ENCODE assay signal across 8 mouse cellular contexts in genomic region chr1:170644255-170645205, GRCm38 (mm10). TPM values are rescaled to one million over a fixed set of nuclear protein-coding genes. Genes with fewer than 3 reads are reported as not detected.
A peak's percentile ranks its signal among the peaks of the same experiment; 100 is the strongest.
DNase-seq lines count a peak whose midpoint lies in the region; ATAC-seq and TF ChIP-seq lines count a peak whose summit lies in the region.

Olfml2b (plus strand) TSS chr1:170644532.

- peak within 1 kb of the TSS; percentile 78 for H3K27ac ChIP-seq in heart, embryonic 12.5 days (ENCODE audit: poor library complexity, severe bottlenecking)
- H3K27ac ChIP-seq in kidney, postnatal 0 days = no peak within 1 kb of the TSS
- H3K27ac ChIP-seq in liver, adult 2 months (replicated peaks; ENCODE audit: insufficient read depth, low read depth, low read length) = no peak within 1 kb of the TSS
- H3K27ac ChIP-seq in stomach, embryonic 14.5 days (ENCODE audit: low read length) = peak within 1 kb of the TSS; percentile 22; the same call in 1 of the 2 replicates

- no peaks in the 10 kb centered on the region for H3K36me3 ChIP-seq in erythroblast, embryonic 14.5 days (ENCODE audit: control insufficient read depth)
- peaks cover 12% of the 10 kb centered on the region for H3K36me3 ChIP-seq in heart, embryonic 12.5 days
- no peaks in the 10 kb centered on the region for H3K36me3 ChIP-seq in kidney, postnatal 0 days (ENCODE audit: insufficient read depth, low read length)
- no peaks in the 10 kb centered on the region for H3K36me3 ChIP-seq in liver, adult 2 months (ENCODE audit: control insufficient read depth, insufficient read depth, low read length)
- H3K36me3 ChIP-seq in stomach, embryonic 14.5 days (ENCODE audit: control insufficient read depth, insufficient read depth, low read length) = no peaks in the 10 kb centered on the region

- H3K4me2 ChIP-seq in heart, embryonic 12.5 days = peak within 1 kb of the TSS; percentile 72
- H3K4me2 ChIP-seq in kidney, postnatal 0 days (ENCODE audit: low read length) = peak within 1 kb of the TSS; percentile 55
- peak within 1 kb of the TSS; percentile 54 for H3K4me2 ChIP-seq in stomach, embryonic 14.5 days (replicated peaks; ENCODE audit: low read depth, low read length)

- TF ChIP-seq CTCF in kidney, postnatal 0 days (IDR thresholded peaks at IDR 0.05; ENCODE audit: low read depth) = no peak
- no peak for TF ChIP-seq CTCF in liver, adult 2 months (IDR thresholded peaks at IDR 0.05; ENCODE audit: low read depth, low read length)

- 12% methylated on average over 51 of the region's 51 CpGs for WGBS in heart, embryonic 12.5 days
- WGBS in kidney, postnatal 0 days = 13% methylated on average over 51 of the region's 51 CpGs
- 20% methylated on average over 50 of the region's 51 CpGs for WGBS in liver, adult 2 months
- 13% methylated on average over 51 of the region's 51 CpGs for WGBS in stomach, embryonic 14.5 days

- DNase-seq in fibroblast of lung, adult 2 months (ENCODE audit: low read depth) = peak; percentile 69
- DNase-seq in kidney, postnatal 0 days (ENCODE audit: low spot score) = peak; percentile 90
- DNase-seq in liver, adult 2 months (ENCODE audit: extremely low read depth, low read depth, low spot score) = peak; percentile 62
- DNase-seq in monocyte, adult 2 months (ENCODE audit: low read depth in 1 of 2, low spot score in 2 of 2) = peak; percentile 11 to 37

- ATAC-seq in erythroblast, adult 5-6 weeks (replicated peaks; ENCODE audit: low FRiP score, poor library complexity, severe bottlenecking) = no peak
- ATAC-seq in heart, embryonic 12.5 days (ENCODE audit: insufficient number of reproducible peaks, low FRiP score) = peak; percentile 91
- peak; percentile 93 for ATAC-seq in kidney, postnatal 0 days (replicated peaks; ENCODE audit: low FRiP score, low read depth)
- ATAC-seq in stomach, embryonic 14.5 days (ENCODE audit: insufficient number of reproducible peaks, insufficient read depth, low FRiP score, low read depth) = peak; percentile 96

- no peak for TF ChIP-seq POLR2A in liver, adult 2 months (IDR thresholded peaks at IDR 0.05; ENCODE audit: extremely low read depth, insufficient read depth, low read length)

- peaks cover 32% of the 10 kb centered on the region for H3K27me3 ChIP-seq in erythroblast, embryonic 14.5 days (ENCODE audit: control insufficient read depth)
- no peaks in the 10 kb centered on the region for H3K27me3 ChIP-seq in heart, embryonic 12.5 days (replicated peaks)
- no peaks in the 10 kb centered on the region; the same call in 1 of the 2 replicates for H3K27me3 ChIP-seq in kidney, postnatal 0 days (ENCODE audit: insufficient read depth, low read length)
- H3K27me3 ChIP-seq in liver, adult 2 months (ENCODE audit: control insufficient read depth, insufficient read depth, low read length) = no peaks in the 10 kb centered on the region
- no peaks in the 10 kb centered on the region for H3K27me3 ChIP-seq in stomach, embryonic 14.5 days (ENCODE audit: control insufficient read depth, insufficient read depth, low read length)

- H3K9me3 ChIP-seq in erythroblast, embryonic 14.5 days (ENCODE audit: control insufficient read depth, low read length) = no peaks in the 10 kb centered on the region
- no peaks in the 10 kb centered on the region for H3K9me3 ChIP-seq in heart, embryonic 12.5 days (replicated peaks)
- H3K9me3 ChIP-seq in kidney, postnatal 0 days (replicated peaks; ENCODE audit: low read length) = no peaks in the 10 kb centered on the region
- H3K9me3 ChIP-seq in stomach, embryonic 14.5 days (ENCODE audit: control insufficient read depth, low read depth, low read length) = no peaks in the 10 kb centered on the region

- H3K9ac ChIP-seq in heart, embryonic 12.5 days = peak within 1 kb of the TSS; percentile 78
- peak within 1 kb of the TSS; percentile 27; the same call in 1 of the 2 replicates for H3K9ac ChIP-seq in kidney, postnatal 0 days (ENCODE audit: low read depth, low read length)
- peak within 1 kb of the TSS; percentile 48 for H3K9ac ChIP-seq in liver, adult 2 months (ENCODE audit: low read depth, low read length)
- peak within 1 kb of the TSS; percentile 43 for H3K9ac ChIP-seq in stomach, embryonic 14.5 days (replicated peaks; ENCODE audit: low read depth, low read length)

- H3K4me3 ChIP-seq in erythroblast, embryonic 14.5 days (replicated peaks) = peak within 1 kb of the TSS; percentile 19
- H3K4me3 ChIP-seq in heart, embryonic 12.5 days = peak within 1 kb of the TSS; percentile 57
- peak within 1 kb of the TSS; percentile 37 for H3K4me3 ChIP-seq in kidney, postnatal 0 days (replicated peaks; ENCODE audit: low read depth, low read length)
- H3K4me3 ChIP-seq in liver, adult 2 months (ENCODE audit: insufficient read depth, low read depth, low read length) = peak within 1 kb of the TSS; percentile 61
- peak within 1 kb of the TSS; percentile 42 for H3K4me3 ChIP-seq in stomach, embryonic 14.5 days (ENCODE audit: low read depth, low read length)

- no peaks in the 10 kb centered on the region for H3K79me2 ChIP-seq in liver, adult 2 months (ENCODE audit: control insufficient read depth, insufficient read depth, low read length)

- peaks cover 4% of the 10 kb centered on the region for H3K4me1 ChIP-seq in erythroblast, embryonic 14.5 days (ENCODE audit: control insufficient read depth)
- H3K4me1 ChIP-seq in heart, embryonic 12.5 days (replicated peaks) = peaks cover 40% of the 10 kb centered on the region
- peaks cover 3% of the 10 kb centered on the region; the same call in 1 of the 2 replicates for H3K4me1 ChIP-seq in kidney, postnatal 0 days (replicated peaks; ENCODE audit: insufficient read depth, low read length)
- H3K4me1 ChIP-seq in liver, adult 2 months (ENCODE audit: control insufficient read depth, insufficient read depth, low read length) = peaks cover 8% of the 10 kb centered on the region; the same call in 1 of the 2 replicates
- peaks cover 17% of the 10 kb centered on the region; the same call in 1 of the 2 replicates for H3K4me1 ChIP-seq in stomach, embryonic 14.5 days (ENCODE audit: control insufficient read depth, insufficient read depth, low read length)

RNA-seq across cellular contexts. Expression of gene Olfml2b, which starts in this region (rescaled TPM):
- polyA plus RNA-seq in erythroblast, embryonic 14.5 days (2012) = not detected in 2 replicates
- 5.4 and 5.9 TPM in 2 replicates for total RNA-seq in erythroblast, adult 5-6 weeks (2015; ENCODE audit: low replicate concordance)
- total RNA-seq in erythroblast, adult 5-6 weeks (2017; ENCODE audit: low replicate concordance) = 5.2 and 13.3 TPM in 2 replicates
- 45.9 and 48.3 TPM in 2 replicates for polyA plus RNA-seq in heart, embryonic 12.5 days (2016; fragmentation: Nextera tagmentation; extraction: Ambion mirVana)
- polyA plus RNA-seq in kidney, postnatal 0 days (2015; fragmentation: Nextera tagmentation; extraction: Ambion mirVana) = 11.6 and 11.7 TPM in 2 replicates
- total RNA-seq in liver, adult 2 months (2014; rRNA removed) = 0.37 and 0.67 TPM in 2 replicates
- 0.44 and 0.46 TPM in 2 replicates for polyA plus RNA-seq in liver, adult 2 months (2012; rRNA removed)
- 46.6 and 48.6 TPM in 2 replicates for polyA plus RNA-seq in stomach, embryonic 14.5 days (2014; fragmentation: Nextera tagmentation; extraction: Ambion mirVana)

Comparison
In these comparisons a context has a peak if more than half of its experiments do, and no peak if none do; other contexts are left out.
1. Peak in DNase-seq, H3K4me3 ChIP-seq and H3K9ac ChIP-seq in liver, adult 2 months; RNA of the gene not detected or under 1 TPM.
2. DNase-seq: peak in every context shown above with its lines; median percentile 90 in kidney, postnatal 0 days; 69 in fibroblast of lung, adult 2 months; 62 in liver, adult 2 months; 24 in monocyte, adult 2 months.
3. H3K27ac ChIP-seq: peak in heart, embryonic 12.5 days (single experiment) and stomach, embryonic 14.5 days (single experiment); none in kidney, postnatal 0 days (single experiment) and liver, adult 2 months (single experiment).
4. H3K9ac ChIP-seq: peak in every context shown above with its lines; median percentile 78 in heart, embryonic 12.5 days; 48 in liver, adult 2 months; 43 in stomach, embryonic 14.5 days; 27 in kidney, postnatal 0 days.
5. Peak in every context shown above with its lines, with median percentiles within 50 percentile points of each other: H3K4me3 ChIP-seq and H3K4me2 ChIP-seq.